Mouse (Mus musculus) neural tube, embryonic 14.5 days (tissue): ENCODE results near the gene Pacsin2. TPM values are rescaled to one million over a fixed set of nuclear protein-coding genes. Genes with fewer than 3 reads are reported as not detected.
"Not testable (repeated sequence)": the region's sequence is repeated elsewhere in the genome, so short reads cannot be mapped to it uniquely, and the experiment has no call there.

ENCODE experiments used
- ATAC-seq: fragments of 200-750 bp; cut with Nextera tagmentation; 2 replicates; pipeline ENCODE4 v1.8.0; 2017; ENCODE audit warnings: low read depth, mild to moderate bottlenecking, moderate TSS enrichment, moderate library complexity
- H3K27ac ChIP-seq: fragments of 300-500 bp; sonication (generic); 2 replicates; pipeline ENCODE4 v1.5.1; 2014; ENCODE audit warnings: low read depth, mild to moderate bottlenecking, control low read depth, low read length, moderate library complexity, mixed read lengths
- H3K27me3 ChIP-seq: fragments of 300-500 bp; sonication (generic); 2 replicates; pipeline ENCODE4 v1.6.1; 2014; ENCODE audit warnings: low read length; ENCODE audit not compliant: control insufficient read depth, insufficient read depth
- H3K36me3 ChIP-seq: fragments of 300-500 bp; sonication (generic); 2 replicates; pipeline ENCODE4 v1.6.1; 2014; ENCODE audit warnings: low read length, mixed read lengths; ENCODE audit not compliant: control insufficient read depth, insufficient read depth
- H3K4me1 ChIP-seq: fragments of 300-500 bp; sonication (generic); 2 replicates; pipeline ENCODE4 v1.6.1; 2014; ENCODE audit warnings: low read length; ENCODE audit not compliant: control insufficient read depth, insufficient read depth
- H3K4me2 ChIP-seq: fragments of 300-500 bp; sonication (generic); 2 replicates; pipeline ENCODE4 v1.6.1; 2014; ENCODE audit warnings: mild to moderate bottlenecking, low read depth, low read length, control low read depth
- H3K4me3 ChIP-seq: fragments of 300-500 bp; sonication (generic); 2 replicates; pipeline ENCODE4 v1.5.1; 2014; ENCODE audit warnings: low read depth, low read length, control low read depth, mixed read lengths
- H3K9ac ChIP-seq: fragments of 300-500 bp; sonication (generic); replicated peaks from 2 replicates; pipeline ENCODE4 v1.6.1; 2014; ENCODE audit warnings: low read depth, mild to moderate bottlenecking, control low read depth, low read length, mixed read lengths
- H3K9me3 ChIP-seq: fragments of 300-500 bp; sonication (generic); 2 replicates; pipeline ENCODE4 v1.6.1; 2016; ENCODE audit warnings: low read length; ENCODE audit not compliant: control insufficient read depth
- WGBS: fragments of 180-500 bp; shearing (Covaris S2); extraction: QIAGEN DNeasy Blood & Tissue Kit; methylation state at CpG from one replicate; pipeline ENCODE4 v1.1.7; 2014; 5-methylcytosine and 5-hydroxymethylcytosine counted together
- polyA plus RNA-seq: library from polyadenylated mRNA; unstranded; fragments of >200 nt; fragmentation: Nextera tagmentation; extraction: Ambion mirVana; gene quantifications from 2 replicates; pipeline ENCODE4 v1.2.1, GENCODE M21; 2014

Pacsin2 gene
- polyA plus RNA-seq, 1 experiment from 2014 or later: 17.4 TPM

DNA sequence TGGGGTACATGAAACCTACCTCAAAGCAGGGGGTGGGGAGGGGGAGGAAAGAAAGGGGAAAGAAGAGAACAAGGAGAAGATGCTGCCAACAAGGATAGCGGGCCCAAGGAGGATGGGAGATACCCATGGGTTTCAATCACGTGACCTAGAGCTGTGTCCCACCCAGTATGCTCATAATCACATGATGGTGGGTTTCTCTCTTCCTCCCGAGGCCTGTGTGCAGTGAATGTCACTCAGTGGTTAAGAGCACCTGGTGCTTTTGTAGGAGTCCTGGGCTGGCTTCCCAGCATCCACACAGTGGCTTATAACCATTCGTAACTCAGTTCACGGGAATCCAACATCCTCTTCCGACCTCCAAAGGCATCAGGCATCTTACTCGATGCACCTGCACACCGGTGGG is 6.0 kb upstream of the Pacsin2 start:
- H3K9me3 ChIP-seq: no peaks in the 10 kb centered on the region
- H3K27ac ChIP-seq: no peak overlapping the region
- 83% methylated on average over 8 of the region's 8 CpGs for WGBS
- no peak overlapping the region for H3K9ac ChIP-seq
- no peaks in the 10 kb centered on the region for H3K27me3 ChIP-seq
- no peaks in the 10 kb centered on the region for H3K36me3 ChIP-seq
- H3K4me1 ChIP-seq: no peaks in the 10 kb centered on the region
- no peak overlapping the region for H3K4me3 ChIP-seq
- no peak overlapping the region for H3K4me2 ChIP-seq
- no peak for ATAC-seq

DNA sequence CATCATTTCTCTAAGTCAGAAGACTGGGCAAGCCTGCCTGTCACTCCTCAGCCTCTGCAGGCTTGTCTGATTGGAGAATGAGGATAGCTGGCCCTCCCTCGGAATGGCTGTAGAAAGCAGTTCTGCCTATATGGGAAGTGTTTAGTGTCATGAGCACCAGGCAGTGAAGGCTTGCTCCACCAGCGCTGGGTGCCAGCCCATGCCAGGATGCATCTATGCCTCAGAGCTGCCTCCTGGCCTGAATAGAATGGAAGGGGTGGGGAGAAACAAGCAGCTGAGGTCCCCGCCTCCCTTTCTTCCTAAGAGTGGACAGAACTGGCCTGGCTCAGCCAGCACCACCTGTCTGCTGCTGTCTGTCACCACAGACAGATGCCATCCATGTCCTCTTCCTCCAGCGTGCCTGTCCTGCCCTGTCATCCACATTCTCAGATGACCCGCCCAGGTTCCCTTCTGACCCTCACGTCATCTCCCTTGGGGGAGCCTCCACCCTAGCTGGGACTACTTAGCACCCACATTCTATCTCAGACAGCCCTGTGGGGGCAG is 4.9 kb upstream of the Pacsin2 start:
- H3K9ac ChIP-seq: no peak overlapping the region
- 71% methylated on average over 6 of the region's 6 CpGs for WGBS
- no peaks in the 10 kb centered on the region for H3K4me1 ChIP-seq
- H3K27me3 ChIP-seq: no peaks in the 10 kb centered on the region
- H3K9me3 ChIP-seq: no peaks in the 10 kb centered on the region
- H3K27ac ChIP-seq: no peak overlapping the region
- no peak overlapping the region for H3K4me2 ChIP-seq
- no peaks in the 10 kb centered on the region for H3K36me3 ChIP-seq
- no peak overlapping the region for H3K4me3 ChIP-seq
- no peak for ATAC-seq

DNA sequence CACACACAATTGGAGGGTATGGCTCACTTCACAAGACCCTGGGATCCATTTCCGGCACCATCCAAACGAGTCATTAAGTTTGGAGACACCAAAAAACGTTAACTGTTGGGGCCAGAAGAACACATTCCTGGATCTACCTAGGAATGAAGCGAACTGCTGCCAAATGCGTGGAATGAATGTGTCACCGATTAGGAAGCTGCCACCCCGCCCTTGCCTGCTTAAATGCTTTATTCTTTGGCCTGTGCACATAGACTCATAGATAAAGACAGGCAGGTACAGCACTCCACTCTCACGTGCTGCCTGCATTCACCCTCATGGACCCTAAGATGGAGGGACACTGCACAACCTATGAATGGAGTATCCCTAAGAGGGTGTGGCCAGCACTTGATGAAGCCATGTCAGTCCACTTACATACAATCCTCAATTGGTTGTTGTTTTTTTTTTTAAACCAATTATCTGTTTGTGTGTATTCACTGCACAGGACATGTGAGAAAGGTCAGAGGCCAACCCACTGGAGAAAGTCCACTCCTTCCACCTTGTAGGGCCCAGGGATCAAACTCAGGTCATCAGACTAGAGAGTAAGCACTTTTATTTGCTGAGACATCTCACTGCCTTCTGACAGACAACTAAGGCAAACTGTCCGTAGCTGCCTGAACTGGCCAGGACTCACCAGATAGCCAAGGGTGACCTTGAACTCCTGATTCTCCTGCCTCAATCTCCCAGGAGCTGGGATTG is 3.0 kb upstream of the Pacsin2 start:
- Histone ChIP-seq H3K27ac (no peak overlapping the region), H3K4me1 (peaks cover 4% of the 10 kb centered on the region; the same call in 1 of the 2 replicates), H3K9me3 (no peaks in the 10 kb centered on the region), H3K36me3 (no peaks in the 10 kb centered on the region), H3K4me2 (no peak overlapping the region), H3K4me3 (no peak overlapping the region), H3K27me3 (no peaks in the 10 kb centered on the region), H3K9ac (no peak overlapping the region)
- ATAC-seq: no peak
- 91% methylated on average over 9 of the region's 9 CpGs for WGBS

DNA sequence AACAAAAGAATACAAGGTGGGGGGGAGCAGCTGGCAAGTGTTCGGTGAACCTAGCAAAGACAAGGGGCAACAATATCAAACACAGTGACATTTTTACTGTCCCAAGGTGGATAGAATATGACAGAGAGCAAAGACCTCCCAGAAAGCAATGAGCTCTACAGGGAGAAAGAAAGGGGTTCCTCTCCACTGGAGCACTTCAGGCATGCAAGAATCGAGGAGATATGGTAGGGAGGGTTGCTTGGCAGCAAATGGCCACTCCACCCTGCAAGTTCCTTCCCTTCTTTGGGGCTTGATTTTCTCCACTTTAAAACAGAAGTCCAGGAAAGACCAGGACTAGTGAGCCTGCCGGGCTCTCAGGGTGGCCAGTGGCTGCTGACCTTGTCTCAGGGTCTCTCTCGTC is 1.9 kb upstream of the Pacsin2 start:
- Histone ChIP-seq H3K36me3 (no peaks in the 10 kb centered on the region), H3K9me3 (no peaks in the 10 kb centered on the region), H3K4me3 (no peak overlapping the region), H3K9ac (no peak overlapping the region), H3K4me1 (peaks cover 4% of the 10 kb centered on the region; the same call in 1 of the 2 replicates), H3K27me3 (no peaks in the 10 kb centered on the region), H3K4me2 (no peak overlapping the region), H3K27ac (no peak overlapping the region)
- WGBS: 79% methylated on average over 4 of the region's 4 CpGs
- ATAC-seq: no peak

DNA sequence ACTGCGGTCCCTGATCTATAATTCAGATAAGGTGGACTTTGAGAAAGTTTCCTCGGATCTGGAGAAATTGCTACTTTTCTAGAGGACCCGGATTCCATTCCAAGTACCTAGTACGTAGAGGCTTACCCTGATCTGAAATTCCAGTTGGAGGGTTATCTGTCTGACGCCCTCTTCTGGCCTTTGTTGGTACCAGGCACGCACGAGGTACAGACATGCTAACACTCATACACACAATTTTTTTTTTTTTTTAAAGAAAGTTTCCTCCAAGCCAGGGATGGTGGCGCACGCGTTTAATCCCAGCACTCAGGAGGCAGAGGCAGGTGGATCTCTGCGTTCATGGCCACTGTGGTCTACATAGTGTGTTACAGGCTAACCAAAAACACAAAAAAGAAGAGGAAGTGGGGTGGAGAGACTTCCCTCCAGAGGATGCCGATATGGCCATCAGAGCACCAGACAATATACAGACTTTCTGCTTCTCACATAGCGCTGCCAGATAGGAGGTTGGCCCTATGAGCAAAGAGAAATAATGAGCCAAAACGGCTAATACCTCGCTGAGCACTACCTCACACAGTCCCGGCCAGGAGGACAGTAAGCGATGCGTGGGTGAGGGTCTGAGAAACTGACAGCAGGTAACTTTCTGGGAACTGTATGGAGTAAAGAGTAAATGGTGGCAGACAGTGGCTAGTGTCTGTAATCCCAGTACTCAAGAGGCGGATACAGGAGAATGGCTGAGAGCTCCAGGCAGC is 672 bp upstream of the Pacsin2 start:
- Histone ChIP-seq H3K27me3 (no peaks in the 10 kb centered on the region), H3K9ac (no peak overlapping the region), H3K4me3 (peak overlapping the region; percentile 59), H3K4me2 (peak overlapping the region; percentile 83), H3K27ac (no peak overlapping the region), H3K36me3 (no peaks in the 10 kb centered on the region), H3K4me1 (peaks cover 4% of the 10 kb centered on the region; the same call in 1 of the 2 replicates), H3K9me3 (no peaks in the 10 kb centered on the region)
- ATAC-seq: peak; percentile 23; the same call in 1 of the 2 replicates
- WGBS: 82% methylated on average over 19 of the region's 19 CpGs

DNA sequence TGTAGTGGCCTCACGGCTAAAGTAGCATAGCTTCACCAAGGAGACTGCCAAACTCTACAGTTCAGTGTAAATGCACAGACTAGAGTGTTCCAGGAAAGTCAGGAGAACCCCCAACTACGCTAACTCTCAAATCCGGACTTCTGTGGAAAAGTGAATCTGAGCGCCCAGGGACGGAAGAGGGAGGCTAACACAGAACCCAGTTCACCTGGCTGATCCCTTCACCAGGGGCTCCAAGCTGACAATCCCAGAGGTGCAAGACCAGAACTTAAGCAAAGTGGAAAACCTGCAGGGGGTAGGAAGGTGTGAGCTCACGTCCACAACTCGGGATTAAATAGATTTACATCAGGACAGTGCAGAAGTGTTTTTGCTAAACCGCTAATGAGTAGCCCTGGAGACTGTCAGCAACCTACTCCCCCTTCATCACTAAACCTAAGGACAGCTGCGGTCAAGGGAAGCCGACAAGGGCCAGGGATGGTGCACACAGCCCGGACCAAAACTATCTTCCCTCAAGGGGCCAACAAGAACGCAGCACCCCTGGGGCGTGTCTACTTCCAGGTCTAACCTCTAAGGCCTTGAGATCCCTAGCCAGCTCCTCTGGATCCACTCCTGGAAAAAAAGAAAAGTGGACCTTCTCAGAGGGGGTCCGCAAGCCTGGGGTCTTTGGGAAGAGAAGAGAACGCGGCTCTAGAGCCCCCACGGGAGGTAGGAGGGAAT is 880 bp downstream of the Pacsin2 start:
- no peaks in the 10 kb centered on the region for H3K27me3 ChIP-seq
- H3K9me3 ChIP-seq: no peaks in the 10 kb centered on the region
- no peak overlapping the region for H3K27ac ChIP-seq
- peak overlapping the region; percentile 58 for H3K9ac ChIP-seq
- 9% methylated on average over 17 of the region's 17 CpGs for WGBS
- H3K4me3 ChIP-seq: peak overlapping the region; percentile 59
- no peaks in the 10 kb centered on the region for H3K36me3 ChIP-seq
- peak overlapping the region; percentile 83 for H3K4me2 ChIP-seq
- peaks cover 4% of the 10 kb centered on the region; the same call in 1 of the 2 replicates for H3K4me1 ChIP-seq
- ATAC-seq: no peak

DNA sequence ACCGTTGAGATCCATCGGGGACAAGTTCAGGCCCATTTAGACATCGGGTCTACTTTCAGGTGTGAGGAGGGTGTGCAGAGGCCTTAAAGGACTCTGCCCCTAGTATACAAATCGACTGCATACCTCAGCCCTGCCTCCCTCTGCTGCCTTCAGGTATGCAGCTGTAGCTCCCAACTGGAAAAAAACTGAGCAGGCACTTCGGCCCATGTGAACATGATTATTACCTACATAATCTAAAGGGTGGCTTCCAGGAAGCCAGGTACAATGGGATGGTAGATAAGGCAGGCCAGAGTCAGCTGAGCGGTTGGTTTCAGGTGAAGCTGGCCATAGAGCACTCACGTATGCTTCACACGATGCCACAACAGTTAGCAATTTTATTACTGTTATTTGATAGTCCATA is 2.1 kb downstream of the Pacsin2 start:
- not testable (repeated sequence) for H3K27ac ChIP-seq, ATAC-seq
- WGBS: 83% methylated on average over 8 of the region's 8 CpGs

DNA sequence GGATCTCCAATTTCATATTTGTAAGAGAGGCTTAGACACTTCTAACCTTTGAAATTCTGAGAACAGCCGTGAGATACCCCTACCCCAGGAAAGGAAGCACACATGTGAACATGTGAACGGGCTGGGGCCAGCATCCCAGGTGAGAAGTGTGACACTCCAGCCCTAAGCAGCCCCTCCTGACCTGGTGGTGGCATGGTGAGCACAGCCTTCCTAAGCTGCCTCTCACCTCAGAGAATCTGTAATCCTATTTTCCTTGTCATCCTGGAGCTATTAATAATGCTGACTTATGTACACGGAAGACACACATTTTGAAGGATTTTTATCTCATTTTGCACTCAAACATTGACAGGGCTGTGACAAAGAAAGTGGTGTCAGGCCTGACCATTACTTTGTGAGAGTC is 3.5 kb downstream of the Pacsin2 start:
- 91% methylated on average over 3 of the region's 3 CpGs for WGBS
- H3K27me3 ChIP-seq: no peaks in the 10 kb centered on the region
- H3K4me1 ChIP-seq: peaks cover 4% of the 10 kb centered on the region; the same call in 1 of the 2 replicates
- H3K4me3 ChIP-seq: no peak overlapping the region
- no peak overlapping the region for H3K4me2 ChIP-seq
- no peaks in the 10 kb centered on the region for H3K36me3 ChIP-seq
- no peaks in the 10 kb centered on the region for H3K9me3 ChIP-seq
- no peak overlapping the region for H3K9ac ChIP-seq
- ATAC-seq: no peak
- H3K27ac ChIP-seq: no peak overlapping the region

More for the DNA sequence above, 2.1 kb downstream of the Pacsin2 start:
- not testable (repeated sequence) for H3K9me3 ChIP-seq, H3K27me3 ChIP-seq, H3K4me2 ChIP-seq, H3K4me1 ChIP-seq, H3K4me3 ChIP-seq, H3K9ac ChIP-seq, H3K36me3 ChIP-seq
